Mouse (Mus musculus) retina, postnatal 7 days (tissue): Measurements from ENCODE around the gene Gpr153.
A peak's percentile ranks its signal among the peaks of the same experiment; 100 is the strongest.

Experiments
- DNase-seq: peaks from one replicate; pipeline ENCODE4 v3.0.0-alpha.2; 2012; ENCODE audit warnings: low read depth, low spot score

Gpr153 gene

DNA sequence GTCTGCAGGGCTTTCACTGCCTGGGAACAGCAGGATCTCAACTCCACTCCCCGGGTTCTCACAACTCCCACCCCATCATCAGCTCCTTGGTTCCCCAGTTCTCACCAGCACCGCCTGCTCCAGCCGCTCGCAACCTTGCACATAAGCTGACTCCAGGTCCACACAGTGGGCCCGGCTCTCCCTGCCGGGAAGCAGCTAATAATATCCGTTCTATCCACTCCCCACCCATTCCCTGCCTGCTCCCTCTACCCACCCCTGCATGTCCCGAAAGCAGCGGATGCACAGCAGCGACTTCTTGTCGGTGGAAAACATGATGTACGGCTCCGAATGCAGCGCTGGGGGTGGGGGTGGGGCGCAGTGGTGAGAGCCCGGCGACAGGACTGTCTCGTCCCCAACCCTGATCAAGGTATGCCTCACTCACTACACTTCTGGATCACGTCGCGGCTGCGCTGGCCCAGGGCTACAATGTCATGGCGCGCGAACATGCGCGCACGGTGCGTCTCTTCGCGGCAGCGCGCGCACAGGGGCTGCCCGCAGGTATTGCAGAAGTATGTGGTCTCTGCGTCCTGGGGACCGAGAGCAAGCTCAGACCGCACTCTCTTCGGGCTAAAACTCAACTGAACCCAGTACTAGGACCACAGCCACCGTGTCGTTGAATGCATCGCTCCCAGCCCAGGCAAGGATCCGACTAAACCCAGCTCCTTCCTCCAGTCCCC, 41.6 kb downstream of the Gpr153 start:
- no peak for DNase-seq

DNA sequence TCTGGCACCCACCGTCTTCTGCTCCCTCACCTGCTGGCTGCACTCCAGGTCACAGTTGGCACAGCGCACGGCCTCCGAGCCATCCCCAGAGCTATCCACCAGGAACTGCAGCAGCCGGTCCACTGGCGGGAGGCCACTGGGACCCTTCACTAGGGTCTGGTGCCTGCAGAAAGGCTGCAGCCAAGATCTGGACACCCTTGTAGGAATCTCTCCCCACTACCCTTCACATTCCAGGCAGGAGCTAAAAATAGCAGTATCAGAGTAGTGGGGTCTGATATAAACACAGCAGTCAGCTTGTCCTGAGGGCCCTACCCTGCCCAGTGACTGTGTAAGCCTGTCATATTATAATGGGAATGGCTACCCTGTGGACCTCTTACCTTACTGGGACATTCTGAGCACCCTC, 43.6 kb downstream of the Gpr153 start:
- DNase-seq = no peak

DNA sequence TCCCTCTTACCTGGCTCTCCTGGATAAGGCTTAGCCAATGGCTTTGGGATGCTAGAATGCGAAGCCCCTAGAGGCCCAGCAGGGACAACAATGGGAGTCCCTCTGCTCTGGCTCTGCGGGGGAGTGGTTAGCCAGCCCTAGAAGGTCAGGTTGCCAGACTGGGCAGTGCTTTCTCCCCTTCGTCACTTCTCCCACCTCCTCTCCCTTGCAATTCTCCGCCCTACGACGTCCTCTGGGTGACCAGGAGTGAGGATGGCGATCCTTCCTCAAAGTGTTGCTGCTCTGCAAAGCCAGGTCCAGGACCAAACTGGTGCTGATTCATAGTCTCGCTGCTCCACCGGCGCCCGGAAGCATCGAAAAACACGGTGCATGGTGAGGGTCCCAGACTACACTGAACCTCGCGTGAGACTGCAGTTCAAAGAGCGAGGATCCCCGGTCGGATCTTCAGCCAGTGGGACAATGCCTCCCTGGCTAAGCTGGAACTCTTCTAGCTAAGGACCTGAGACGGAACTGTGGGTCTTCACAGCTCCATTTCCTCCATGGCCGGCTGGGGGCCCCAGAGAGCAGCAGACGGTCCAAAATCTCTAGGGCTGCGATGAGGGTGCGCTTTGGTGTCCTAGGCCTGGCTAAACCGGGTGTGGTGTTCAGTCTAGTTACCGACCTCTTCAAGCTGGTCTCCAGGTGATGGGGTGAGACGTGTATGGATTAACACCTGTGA, 44.6 kb downstream of the Gpr153 start, which contains the start of gene Rnf207:
Gene Rnf207 (minus strand): TSS at position 477 of the 718 bp plus-strand sequence.
- DNase-seq = no peak

DNA sequence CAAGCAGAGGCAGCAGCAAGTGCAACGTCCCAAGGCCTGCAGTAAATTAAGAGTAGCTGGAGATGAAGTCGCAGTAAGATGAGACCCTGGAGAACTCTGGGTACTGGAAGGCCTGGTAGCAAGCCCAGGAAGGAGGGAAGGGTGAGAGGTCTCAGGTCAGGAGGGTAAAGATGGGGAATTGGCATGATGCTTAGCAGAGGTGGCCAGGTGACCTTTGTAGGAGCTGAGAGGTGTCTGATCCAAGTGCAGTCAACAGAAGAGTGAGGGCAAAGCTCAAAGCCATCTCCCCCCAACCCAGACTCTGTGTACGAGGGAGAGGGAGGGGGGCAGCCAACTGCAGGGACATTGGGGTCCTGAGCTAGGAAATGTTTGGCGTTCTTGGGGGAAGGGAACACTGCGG, 47.4 kb downstream of the Gpr153 start:
- DNase-seq = no peak

DNA sequence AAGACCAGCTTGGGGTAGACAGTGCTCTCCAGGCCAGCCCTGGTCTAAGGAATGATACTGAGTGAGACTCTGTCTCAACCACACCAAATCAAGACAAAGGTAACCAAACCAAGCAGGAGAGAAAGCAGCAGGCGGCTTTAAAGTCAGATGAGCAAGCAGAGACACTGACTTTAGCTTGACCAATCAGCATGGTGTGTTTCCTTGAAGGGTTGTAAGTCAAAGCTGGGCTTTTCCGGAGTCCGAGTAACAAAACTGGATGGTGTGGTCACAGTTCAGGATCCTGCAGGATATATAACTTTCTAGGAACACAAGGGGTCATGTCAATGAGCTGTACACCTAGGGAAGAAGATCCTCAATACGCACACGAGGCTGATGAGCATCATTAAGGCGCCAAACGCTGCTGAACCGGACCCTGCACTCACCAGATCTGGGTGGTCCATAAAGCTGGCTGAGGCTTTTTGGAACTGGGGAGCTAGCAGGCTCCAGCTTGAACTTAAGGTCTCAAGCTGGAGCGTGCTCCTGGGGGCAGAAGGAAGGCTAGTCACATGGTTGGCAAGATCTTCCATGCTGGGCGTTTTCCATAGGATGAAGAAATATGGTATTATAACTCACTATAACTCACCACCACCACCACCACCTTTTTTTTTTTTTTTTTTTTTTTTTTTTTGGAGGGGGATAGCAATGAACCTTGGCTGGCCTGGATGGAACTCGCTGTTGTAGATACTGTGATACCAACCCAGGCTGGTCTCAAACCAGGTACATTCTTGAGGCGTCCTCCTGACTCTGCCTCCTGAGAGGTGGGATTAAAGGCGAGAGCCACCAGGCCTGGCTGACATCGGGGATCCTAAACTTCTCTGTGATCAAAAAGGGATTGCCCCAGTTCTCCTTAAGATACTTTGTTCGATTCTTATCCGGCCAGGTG, 50.9 kb downstream of the Gpr153 start:
- DNase-seq = no peak

DNA sequence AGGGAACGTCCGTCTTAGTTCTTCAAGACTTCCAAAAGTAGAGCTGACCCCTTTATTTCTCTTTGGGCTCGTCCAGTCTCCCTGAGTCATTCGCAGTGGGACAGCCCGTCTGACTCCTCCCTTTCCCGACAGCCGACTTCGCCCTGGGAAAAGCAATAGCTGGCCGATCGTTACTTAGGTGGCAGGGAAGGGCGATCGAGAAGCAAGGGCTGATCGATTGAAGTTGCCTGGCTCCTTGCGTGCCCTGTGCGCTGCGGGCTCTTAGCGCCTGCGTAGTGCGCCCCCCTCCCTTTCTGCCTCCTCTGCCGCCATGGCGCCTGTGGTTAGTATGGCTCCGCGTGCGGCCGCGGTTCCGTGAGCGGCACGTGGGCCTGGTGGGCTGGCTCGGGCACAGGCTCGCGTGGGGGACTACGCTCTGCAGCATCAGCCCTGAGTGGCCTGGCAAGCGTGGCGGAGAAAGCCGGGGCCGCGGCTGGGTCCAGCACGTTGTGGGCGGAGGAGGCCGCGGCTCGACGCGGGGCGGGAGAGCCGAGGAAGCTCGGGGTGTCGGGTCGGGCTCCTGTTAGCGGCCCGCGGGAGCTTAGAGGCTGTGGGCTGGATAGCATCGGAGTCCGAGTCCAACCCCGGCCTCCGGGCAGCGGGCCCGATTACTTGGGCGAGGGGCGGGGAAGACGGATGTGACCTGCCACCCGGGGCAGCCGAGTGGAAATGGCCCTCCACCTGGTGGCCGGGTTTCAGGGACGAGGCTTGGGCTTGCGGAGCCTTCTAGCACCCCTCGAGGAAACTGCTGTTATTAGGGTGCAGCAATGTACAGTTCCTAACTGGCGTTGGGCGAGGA, 51.8 kb downstream of the Gpr153 start, which contains the start of gene Rpl22:
Gene Rpl22 (plus strand): TSS at position 169 of the 838 bp plus-strand sequence.
- peak; percentile 93 for DNase-seq

DNA sequence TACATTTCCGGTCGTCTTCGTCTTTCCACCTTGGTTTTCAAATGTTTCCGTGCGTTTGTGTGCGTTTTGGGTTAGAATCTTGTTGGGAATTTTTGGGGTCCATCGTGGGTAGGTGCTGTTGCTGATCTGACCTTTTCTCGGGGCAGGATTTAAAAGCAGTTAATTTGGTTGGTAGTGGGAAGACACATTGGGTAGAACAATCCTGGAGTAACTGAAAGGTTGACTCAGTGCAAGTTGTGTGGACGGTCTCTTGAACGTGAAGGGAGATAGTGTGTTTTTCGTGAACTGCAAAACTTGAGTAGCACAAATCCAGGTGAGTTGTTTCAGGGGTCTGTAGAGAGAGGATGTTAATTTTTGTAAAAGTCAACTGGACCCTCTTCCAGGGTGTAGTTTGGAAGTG, 52.5 kb downstream of the Gpr153 start:
- no peak for DNase-seq

DNA sequence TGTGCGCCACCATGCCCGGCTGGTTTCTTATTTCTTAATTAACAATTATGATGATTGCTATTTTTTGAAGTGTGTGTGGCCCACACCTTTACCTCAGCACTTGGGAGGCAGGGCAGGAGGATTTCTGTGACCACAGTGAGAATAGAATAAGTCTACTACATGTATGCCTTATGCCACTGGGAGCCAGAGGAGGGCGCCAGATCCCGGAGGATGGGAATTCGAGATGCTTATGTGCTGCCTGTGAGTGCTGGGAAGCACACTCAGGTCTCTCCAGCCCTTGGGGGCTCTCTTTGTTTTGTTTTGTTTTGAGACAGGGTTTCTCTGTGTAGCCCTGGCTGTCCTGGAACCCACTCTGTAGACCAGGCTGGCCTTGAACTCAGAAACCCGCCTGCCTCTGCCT, 54.7 kb downstream of the Gpr153 start:
- no peak for DNase-seq

DNA sequence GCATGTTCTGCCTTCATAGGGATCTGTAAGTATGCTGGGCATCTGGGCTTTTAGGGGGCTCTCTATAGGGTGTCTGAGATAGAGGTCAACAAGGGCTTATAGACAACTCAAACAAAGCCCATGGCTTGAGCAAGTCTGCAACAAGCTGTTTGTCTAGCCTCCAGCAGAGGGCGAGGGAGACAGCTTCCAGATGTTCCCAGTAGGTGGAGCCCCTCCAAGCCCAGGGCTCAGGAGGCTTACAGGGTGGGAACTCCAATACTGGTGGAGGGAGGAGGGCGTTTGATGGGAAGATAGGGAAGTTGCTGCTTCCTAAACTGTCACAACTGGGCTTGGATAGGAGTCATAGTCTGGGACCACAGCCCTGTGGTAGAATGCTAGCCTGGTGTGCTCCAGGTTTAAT, 58.9 kb downstream of the Gpr153 start:
- DNase-seq = peak; percentile 73

DNA sequence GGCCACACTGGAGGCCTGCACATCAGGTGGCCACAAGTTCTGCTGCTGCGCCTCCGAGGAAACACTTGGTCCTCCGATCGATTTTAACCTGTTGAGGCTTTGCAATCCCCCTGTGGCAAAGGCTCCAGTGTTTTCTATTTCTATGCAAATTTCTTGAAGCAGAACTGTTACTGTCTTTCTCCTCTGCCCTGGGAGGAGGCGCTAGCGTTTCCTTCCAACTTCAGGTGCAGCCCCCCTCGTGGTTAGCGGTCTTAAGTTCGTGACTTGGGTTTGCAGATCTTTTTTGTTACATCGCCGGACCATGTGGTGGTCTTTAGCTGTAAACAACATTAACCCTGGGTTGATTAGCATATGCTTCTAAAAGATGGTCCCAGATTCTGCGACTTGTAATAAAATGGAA, 59.6 kb downstream of the Gpr153 start:
- DNase-seq = no peak
